Mouse (Mus musculus) olfactory bulb, adult 2 months (tissue): ENCODE measurements around the gene Rfx2.

Experiments
- CTCF ChIP-seq: fragments of 200-500 bp; IDR thresholded peaks from 2 replicates; pipeline ENCODE4 v1.5.1; 2012; ENCODE audit warnings: low read depth, mild to moderate bottlenecking, low read length, moderate library complexity; ENCODE audit not compliant: insufficient read depth
- POLR2A ChIP-seq: fragments of 200-500 bp; IDR thresholded peaks from 2 replicates; pipeline ENCODE4 v1.6.1; 2012; ENCODE audit warnings: mild to moderate bottlenecking, low read depth, low read length, moderate library complexity; ENCODE audit not compliant: insufficient read depth

DNA sequence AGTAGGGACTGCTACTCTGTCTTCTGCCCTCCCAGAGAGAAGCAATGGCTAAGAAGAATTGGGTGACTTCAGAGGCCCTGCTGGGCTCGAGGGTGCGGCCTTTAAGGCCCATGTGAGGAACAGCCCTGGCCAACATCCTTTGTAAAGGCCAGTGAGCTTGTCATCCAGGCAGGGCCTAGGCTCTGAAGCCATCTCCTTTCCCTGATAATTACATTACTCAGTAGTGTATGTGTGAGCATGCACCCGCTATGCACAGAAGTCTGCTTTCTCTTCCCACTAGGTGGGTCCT is 15.8 kb downstream of the Rfx2 start:
- TF ChIP-seq CTCF = no peak
- TF ChIP-seq POLR2A = no peak
